ENCODE assay signal across 11 mouse cellular contexts in genomic region chr10:125917436-125917871, GRCm38 (mm10). TPM values are rescaled to one million over a fixed set of nuclear protein-coding genes. Genes with fewer than 3 reads are reported as not detected.
DNase-seq lines count a peak whose midpoint lies in the region; ATAC-seq and TF ChIP-seq lines count a peak whose summit lies in the region.
"Had no signal": no experiment of that assay in that cellular context is flagged by ENCODE, and none has a peak within 500 bp of the region (broad histone marks: within the 10 kb centered on the region; RNA-seq: fewer than 3 reads in every experiment).

No protein-coding gene starts in this region.

- no peak overlapping the region for H3K27ac ChIP-seq in hindbrain, embryonic 14.5 days
- H3K27ac ChIP-seq in midbrain, postnatal 0 days (ENCODE audit: low read depth, low read length), result no peak overlapping the region

- ATAC-seq in hindbrain, embryonic 14.5 days (ENCODE audit: low FRiP score), result no peak
- no peak for ATAC-seq in midbrain, postnatal 0 days (ENCODE audit: low FRiP score)
- ATAC-seq in erythroblast, adult 5-6 weeks (replicated peaks; ENCODE audit: low FRiP score, poor library complexity, severe bottlenecking), result no peak

- H3K4me2 ChIP-seq in hindbrain, embryonic 14.5 days (replicated peaks), result peak overlapping the region; percentile 34
- H3K4me2 ChIP-seq in midbrain, postnatal 0 days (ENCODE audit: low read depth, low read length, poor library complexity, severe bottlenecking), result peak overlapping the region; percentile 32; the same call in 1 of the 2 replicates

- no peaks in the 10 kb centered on the region for H3K36me3 ChIP-seq in hindbrain, embryonic 14.5 days (replicated peaks; ENCODE audit: control insufficient read depth, insufficient read depth)
- H3K36me3 ChIP-seq in midbrain, postnatal 0 days (ENCODE audit: insufficient read depth, low read length), result no peaks in the 10 kb centered on the region

- H3K4me3 ChIP-seq in hindbrain, embryonic 14.5 days (replicated peaks; ENCODE audit: low read length), result no peak overlapping the region
- H3K4me3 ChIP-seq in midbrain, postnatal 0 days (ENCODE audit: low read depth, low read length), result no peak overlapping the region
- H3K4me3 ChIP-seq: megakaryocyte, embryonic 14.5 days had no signal

- no peaks in the 10 kb centered on the region for H3K9me3 ChIP-seq in hindbrain, embryonic 14.5 days (ENCODE audit: control insufficient read depth, low read length)
- no peaks in the 10 kb centered on the region for H3K9me3 ChIP-seq in midbrain, postnatal 0 days (ENCODE audit: low read length)

- no peak overlapping the region; the same call in 1 of the 2 replicates for H3K9ac ChIP-seq in hindbrain, embryonic 14.5 days
- no peak overlapping the region for H3K9ac ChIP-seq in midbrain, postnatal 0 days (replicated peaks; ENCODE audit: low read length, poor library complexity, severe bottlenecking)

- 13% methylated on average over 9 of the region's 9 CpGs for WGBS in hindbrain, embryonic 14.5 days
- 15% methylated on average over 9 of the region's 9 CpGs for WGBS in midbrain, postnatal 0 days

- peak; percentile 6 for DNase-seq in kidney, adult 9 months
- DNase-seq in kidney, adult 18-20 months, result no peak
- DNase-seq in embryo, embryonic 10.5 days (ENCODE audit: low spot score), result peak; percentile 45
- no peak for DNase-seq in hindbrain, embryonic 14.5 days (ENCODE audit: low spot score)
- DNase-seq in midbrain, postnatal 0 days (ENCODE audit: low spot score), result peak; percentile 16
- no peak for DNase-seq in frontal cortex, adult 2 months (ENCODE audit: extremely low spot score in 1 of 2, low spot score in 1 of 2)
- DNase-seq in right cerebral cortex, postnatal 4 days, result no peak
- DNase-seq: cerebellum, adult 18-20 months had no signal

- no peak for TF ChIP-seq CTCF in midbrain, postnatal 0 days (IDR thresholded peaks at IDR 0.05)

- 0 out of 2 replicates have a peak, but pooled peaks cover 3% of the 10 kb centered on the region for H3K4me1 ChIP-seq in hindbrain, embryonic 14.5 days (replicated peaks; ENCODE audit: control insufficient read depth, insufficient read depth, low read length)
- no peaks in the 10 kb centered on the region for H3K4me1 ChIP-seq in midbrain, postnatal 0 days (ENCODE audit: insufficient read depth, low read length)
- H3K4me1 ChIP-seq: megakaryocyte, embryonic 14.5 days had no signal

- H3K27me3 ChIP-seq in hindbrain, embryonic 14.5 days (ENCODE audit: control insufficient read depth, insufficient read depth, low read length), result no peaks in the 10 kb centered on the region
- H3K27me3 ChIP-seq in midbrain, postnatal 0 days (ENCODE audit: insufficient read depth, low read length), result no peaks in the 10 kb centered on the region
- H3K27me3 ChIP-seq: CH12.LX; megakaryocyte, embryonic 14.5 days had no signal

RNA-seq across cellular contexts. Expression of gene Lrig3, which starts 48.5 kb away (rescaled TPM):
- polyA plus RNA-seq in hindbrain, embryonic 14.5 days (2014; fragmentation: Nextera tagmentation; extraction: Ambion mirVana), result 3.9 and 4.4 TPM in 2 replicates
- 5.8 and 7.5 TPM in 2 replicates for total RNA-seq in midbrain, postnatal 0 days (2014; rRNA removed)
- polyA plus RNA-seq in midbrain, postnatal 0 days (2015; fragmentation: Nextera tagmentation; extraction: Ambion mirVana), result 1.6 and 2.3 TPM in 2 replicates
- polyA plus RNA-seq in frontal cortex, adult 2 months (2012; rRNA removed), result 2.1 and 2.7 TPM in 2 replicates
- not detected in 2 replicates for total RNA-seq in erythroblast, adult 5-6 weeks (2015; ENCODE audit: low replicate concordance)
- total RNA-seq in erythroblast, adult 5-6 weeks (2017; ENCODE audit: low replicate concordance), result 0.26 and 0.28 TPM in 2 replicates
- total RNA-seq: CH12.LX had no signal

Comparison
In these comparisons a context has a peak if more than half of its experiments do, and no peak if none do; other contexts are left out.
1. DNase-seq: peak in kidney, adult 9 months (single experiment), embryo, embryonic 10.5 days (single experiment) and midbrain, postnatal 0 days (single experiment); none in kidney, adult 18-20 months (single experiment), hindbrain, embryonic 14.5 days (single experiment), frontal cortex, adult 2 months (0 of 2) and right cerebral cortex, postnatal 4 days (single experiment).